Mouse (Mus musculus) ovary, postnatal 36 days (tissue): Measurements from ENCODE around the gene Trpc4.
A peak's percentile ranks its signal among the peaks of the same experiment; 100 is the strongest.

Experiments
- DNase-seq: peaks from one replicate; pipeline ENCODE4 v3.0.0; 2022; ENCODE audit warnings: low spot score, mixed read lengths

Gene Trpc4

DNA sequence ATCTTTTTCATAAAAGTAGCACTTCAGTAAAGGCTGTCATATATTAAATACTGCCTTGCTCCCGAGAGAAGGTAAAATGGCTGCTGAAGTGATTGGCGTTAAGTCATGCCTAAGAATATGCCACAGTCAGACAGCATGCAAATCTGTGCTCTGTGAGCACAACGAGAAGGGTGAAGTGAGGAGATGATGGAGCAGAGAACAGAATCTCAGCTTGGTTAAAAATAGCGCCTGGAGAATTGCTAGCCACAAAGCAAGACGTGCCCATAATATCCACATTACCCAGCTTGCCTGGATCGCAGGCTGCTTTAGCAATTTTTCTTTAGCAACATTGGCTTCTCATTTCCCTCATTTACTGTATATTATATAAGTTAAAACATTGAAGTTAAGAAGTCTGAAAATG is 113.3 kb downstream of the Trpc4 start:
- no peak for DNase-seq

DNA sequence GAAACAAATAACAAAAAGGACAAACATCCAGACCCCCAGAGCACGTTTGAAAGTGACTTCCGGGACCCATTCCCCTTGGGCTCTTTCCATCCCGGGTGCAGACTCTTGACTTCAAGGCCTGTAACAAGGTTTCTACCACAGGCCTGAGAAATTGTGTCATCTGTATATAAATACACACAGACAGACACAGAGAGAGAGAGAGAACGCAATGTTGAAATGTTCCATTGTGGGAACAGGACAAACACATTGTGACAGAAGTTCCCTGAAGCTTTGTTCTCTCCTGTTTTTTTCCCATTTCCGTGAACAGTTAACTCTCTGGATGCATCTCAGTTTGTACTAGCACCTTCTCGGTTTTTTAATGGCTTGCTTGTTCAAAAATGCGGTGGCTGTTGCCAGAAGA is 118.8 kb downstream of the Trpc4 start:
- DNase-seq = no peak

DNA sequence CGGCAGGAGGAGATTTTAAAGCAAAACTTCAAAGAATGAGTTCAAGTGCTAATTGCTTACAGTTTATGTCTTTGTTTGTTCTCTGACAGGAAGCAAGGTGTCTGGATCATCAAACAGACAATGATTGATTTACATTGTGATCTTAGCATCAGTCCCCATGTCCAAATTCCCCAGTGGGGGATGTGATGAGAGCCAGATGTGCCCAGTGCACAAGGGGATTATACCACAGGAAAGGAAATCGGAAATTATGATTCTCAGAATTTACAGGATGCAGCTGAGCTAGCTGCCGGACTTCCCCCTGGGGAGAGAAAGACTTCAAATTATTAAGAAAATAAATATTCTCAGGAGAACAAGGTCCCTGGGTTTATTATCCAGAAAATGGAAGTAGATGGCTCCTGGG is 133.9 kb downstream of the Trpc4 start:
- DNase-seq = no peak

DNA sequence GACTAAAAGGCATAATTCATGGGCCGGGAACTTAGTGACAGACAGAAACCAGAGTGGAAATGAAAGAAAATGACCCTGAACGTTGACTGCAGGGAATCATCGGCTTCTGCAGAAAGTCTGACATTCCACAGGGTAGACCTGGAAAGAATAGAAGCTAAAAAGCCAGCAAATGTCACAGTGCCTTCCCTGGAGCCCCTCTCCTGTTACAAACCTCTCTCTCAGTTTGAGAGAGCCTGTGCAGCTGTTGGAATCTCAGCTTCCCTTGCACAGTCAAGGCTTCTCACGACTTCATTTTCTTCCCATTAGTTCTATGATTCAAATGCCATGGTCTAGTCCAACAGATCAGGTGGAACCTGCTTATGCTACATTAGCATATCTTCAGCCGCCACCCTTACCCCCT is 154.8 kb downstream of the Trpc4 start:
- DNase-seq = no peak

DNA sequence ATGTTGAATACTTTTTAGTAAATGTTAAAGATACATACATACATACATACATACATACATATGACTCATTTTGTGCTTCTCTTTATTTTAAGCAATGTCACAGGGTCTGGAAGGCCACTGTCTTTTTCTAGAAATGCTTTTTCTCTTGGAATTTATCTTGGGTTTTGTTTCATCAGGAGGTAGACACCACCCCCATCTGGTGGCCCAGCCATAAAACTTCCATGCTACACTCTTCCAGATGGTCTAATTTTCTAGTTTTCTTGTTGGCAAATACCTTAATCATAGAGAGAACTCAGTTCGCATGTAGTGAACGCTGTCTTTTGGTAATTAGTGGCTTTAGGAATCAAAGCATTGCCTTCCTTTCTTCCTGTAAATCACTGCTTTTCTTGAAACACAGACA is 158.2 kb downstream of the Trpc4 start:
- DNase-seq = no peak

DNA sequence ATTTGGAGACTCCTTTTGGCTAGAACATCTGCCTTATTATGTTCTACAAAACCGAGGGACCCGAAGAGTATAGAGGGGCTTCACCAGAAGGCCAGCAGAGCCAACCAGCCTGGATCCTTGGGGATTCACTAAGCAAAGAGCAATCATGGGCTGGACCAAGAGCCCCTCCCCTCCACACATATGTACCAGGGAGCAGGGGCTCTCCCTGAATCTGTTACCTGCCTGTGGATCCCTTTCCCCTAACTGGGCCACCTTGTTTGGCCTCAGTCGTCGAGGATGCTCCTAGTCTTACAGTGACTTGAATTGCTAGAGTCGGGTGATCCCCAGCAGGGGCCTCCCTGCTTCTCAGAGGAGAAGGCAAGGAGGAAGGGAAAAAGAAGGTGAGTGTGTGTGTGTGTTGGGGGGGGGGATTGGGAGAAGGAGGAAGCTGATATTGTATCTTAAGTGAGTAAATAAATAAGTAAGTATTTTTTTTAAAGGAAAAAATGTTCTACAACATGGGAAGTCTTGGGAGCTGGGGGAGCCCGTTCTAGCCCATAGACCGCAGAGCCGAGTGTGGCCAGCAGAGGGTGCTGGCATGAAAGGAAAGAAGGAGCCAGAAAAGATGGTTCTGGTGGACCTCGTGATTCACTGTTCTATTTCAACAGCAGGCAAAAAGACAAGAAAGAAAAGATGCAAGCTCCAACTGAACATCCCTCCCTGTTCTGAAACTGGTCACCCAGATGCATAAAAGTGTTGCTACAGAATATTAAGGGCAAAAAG is 197.2 kb downstream of the Trpc4 start:
- DNase-seq = peak; percentile 68

DNA sequence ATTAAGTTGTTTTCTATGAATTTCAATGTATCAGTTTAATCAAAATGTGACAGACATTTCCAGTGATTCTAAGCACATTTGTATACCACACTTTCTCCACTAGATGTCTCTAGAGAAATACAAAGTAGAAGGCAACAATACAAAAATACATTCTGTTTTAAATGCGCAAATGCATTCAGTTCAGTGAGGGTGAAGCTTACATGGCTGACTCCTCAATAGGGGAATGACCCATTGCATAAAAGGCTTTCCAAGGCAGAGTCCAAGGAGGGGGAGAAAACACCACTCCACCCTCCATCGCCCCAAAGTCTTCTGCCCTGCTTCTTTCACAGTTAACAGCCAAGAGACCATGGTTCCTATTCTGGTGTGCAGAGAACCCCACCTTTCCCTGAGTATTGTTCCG is 201.7 kb downstream of the Trpc4 start:
- DNase-seq = no peak

DNA sequence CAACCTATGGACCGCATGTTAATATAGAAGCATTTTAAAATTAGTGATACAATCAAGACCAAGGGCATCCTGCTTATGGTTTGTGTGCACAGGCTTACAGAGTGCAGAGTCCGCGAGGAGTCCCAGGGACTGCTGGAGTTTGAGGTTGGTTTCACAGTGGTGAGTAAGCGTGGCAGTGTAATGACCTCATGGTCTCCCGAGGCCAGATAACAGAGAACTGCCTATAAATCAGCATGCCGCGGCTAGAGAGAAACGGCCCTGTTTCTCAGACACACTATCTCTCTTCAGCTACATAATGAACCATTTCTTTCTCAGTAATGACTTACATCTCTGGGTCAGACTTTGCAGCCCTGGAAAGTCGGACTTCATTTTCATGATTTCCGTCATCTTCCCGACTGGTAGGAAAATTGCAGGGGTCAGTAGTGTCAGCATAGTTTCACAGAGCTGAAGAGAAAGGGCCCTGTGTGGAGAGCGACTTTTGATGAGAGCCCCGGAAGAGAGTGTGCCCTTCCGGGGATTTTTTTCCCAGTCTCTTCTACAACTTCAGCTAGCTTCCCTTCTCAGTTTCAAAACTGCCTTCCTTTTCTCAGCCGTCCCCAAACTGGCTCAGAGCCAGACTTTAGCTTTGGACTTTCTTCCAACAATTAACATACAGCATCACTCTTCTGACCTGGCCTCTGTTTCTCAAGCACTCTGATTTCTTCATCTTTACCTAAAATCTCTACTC is 202.8 kb downstream of the Trpc4 start:
- DNase-seq = peak; percentile 9

DNA sequence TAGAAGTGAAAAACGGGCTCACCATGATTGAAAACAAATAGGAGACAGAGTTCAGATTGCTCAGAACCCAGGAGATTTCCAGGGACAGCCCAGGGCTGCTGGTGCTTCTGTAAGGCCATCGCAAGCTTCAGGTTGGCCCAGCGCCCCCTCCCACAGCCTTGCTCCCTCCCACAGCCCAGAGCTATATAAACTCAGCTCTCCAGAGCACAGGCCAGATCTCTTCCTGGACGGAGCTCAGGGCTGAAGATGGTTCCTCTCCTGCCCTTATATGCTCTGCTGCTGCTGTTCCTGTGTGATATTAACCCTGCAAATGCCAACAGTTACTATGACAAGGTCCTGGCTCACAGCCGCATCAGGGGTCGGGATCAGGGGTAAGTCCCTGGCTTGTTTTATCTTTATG is 205.1 kb downstream of the Trpc4 start, which contains the start of gene Postn:
Postn (plus strand) TSS at position 213 of the 400 bp plus-strand sequence.
- peak; percentile 8 for DNase-seq

DNA sequence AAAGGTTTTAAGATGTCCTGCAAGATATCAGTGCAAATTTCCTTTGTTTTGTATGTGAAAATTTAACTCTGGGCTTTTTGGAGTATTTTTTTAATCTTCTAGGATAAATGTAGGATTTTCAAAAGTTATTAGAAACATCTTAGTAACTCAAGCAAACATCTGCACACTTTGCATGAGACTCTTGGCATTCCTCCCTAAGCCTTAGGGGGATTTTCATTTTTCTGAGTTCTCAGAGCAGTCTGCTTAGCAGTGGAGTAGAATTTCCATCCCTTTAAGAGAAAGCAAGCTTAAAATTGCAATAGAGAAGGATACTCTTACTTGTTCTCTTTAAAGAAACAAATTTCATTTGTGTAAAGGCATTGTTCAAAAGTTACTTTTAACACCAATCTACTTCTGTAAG is 205.8 kb downstream of the Trpc4 start:
- DNase-seq = no peak
